Mouse (Mus musculus): ENCODE measurements around the gene Tet2. TPM values are rescaled to one million over a fixed set of nuclear protein-coding genes. Genes with fewer than 3 reads are reported as not detected.

Tet2 gene
- total and polyA plus RNA-seq, 2 experiments, result 8.2 to 12.1 TPM

DNA sequence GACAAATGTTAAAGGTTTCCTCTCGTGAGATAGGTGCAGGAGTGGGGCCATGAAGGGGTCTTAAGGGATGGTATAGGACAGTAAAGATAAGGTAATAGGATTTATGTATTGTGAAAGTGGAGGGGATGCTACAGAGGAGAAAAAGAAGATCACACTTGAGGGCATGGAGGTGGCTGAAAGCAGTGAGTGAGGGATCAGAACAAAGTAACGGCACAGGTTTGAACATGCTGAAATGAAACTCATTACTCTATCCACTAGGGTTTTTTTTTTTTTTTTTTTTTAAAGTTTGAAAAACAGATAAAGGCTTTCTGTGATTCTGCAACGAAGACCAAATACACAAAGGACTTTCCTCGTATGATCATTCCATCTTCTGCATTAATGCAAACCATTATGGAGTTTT, 116.9 kb downstream of the Tet2 start:
- no peak for TF ChIP-seq POLR2A (IDR thresholded peaks at IDR 0.05; ENCODE audit: extremely low read depth, insufficient read depth, low read length)
- no peak for TF ChIP-seq CTCF (IDR thresholded peaks at IDR 0.05; ENCODE audit: low read depth, low read length)
- Histone ChIP-seq H3K27ac (replicated peaks; ENCODE audit: insufficient read depth, low read depth, low read length) (no peak overlapping the region), H3K36me3 (ENCODE audit: control insufficient read depth, insufficient read depth, low read length) (no peaks in the 10 kb centered on the region), H3K9ac (ENCODE audit: low read depth, low read length) (no peak overlapping the region), H3K4me3 (ENCODE audit: insufficient read depth, low read depth, low read length) (no peak overlapping the region), H3K79me2 (ENCODE audit: control insufficient read depth, insufficient read depth, low read length) (no peaks in the 10 kb centered on the region), H3K4me1 (ENCODE audit: control insufficient read depth, insufficient read depth, low read length) (no peaks in the 10 kb centered on the region), H3K27me3 (ENCODE audit: control insufficient read depth, insufficient read depth, low read length) (no peaks in the 10 kb centered on the region)
- WGBS, result 84% methylated on average over 4 of the region's 4 CpGs
- no peak for DNase-seq (ENCODE audit: extremely low read depth, low read depth, low spot score)

DNA sequence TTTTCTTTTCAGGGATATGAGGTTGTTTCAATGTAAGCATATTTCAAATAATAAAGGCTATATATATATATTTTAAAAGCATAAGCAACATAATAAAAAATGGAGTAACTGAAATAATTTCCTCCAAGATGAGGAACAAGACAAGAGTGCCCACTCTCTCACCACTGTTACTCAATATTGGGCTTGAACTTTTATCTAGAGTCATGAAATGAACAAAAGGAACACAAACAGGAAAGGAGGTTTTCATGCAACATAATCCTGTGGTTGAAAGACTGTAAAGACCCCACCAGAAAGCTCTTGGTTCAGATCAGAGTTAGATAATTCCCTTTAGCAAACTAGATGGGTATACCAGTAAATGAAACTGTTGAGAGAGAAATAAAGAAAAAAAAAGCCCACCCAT, 121.9 kb downstream of the Tet2 start:
- no peaks in the 10 kb centered on the region for H3K36me3 ChIP-seq (ENCODE audit: control insufficient read depth, insufficient read depth, low read length)
- H3K4me3 ChIP-seq (ENCODE audit: insufficient read depth, low read depth, low read length), result no peak overlapping the region
- H3K9ac ChIP-seq (ENCODE audit: low read depth, low read length), result no peak overlapping the region
- no peaks in the 10 kb centered on the region for H3K79me2 ChIP-seq (ENCODE audit: control insufficient read depth, insufficient read depth, low read length)
- H3K27me3 ChIP-seq (ENCODE audit: control insufficient read depth, insufficient read depth, low read length), result no peaks in the 10 kb centered on the region
- no peak for DNase-seq (ENCODE audit: extremely low read depth, low read depth, low spot score)
- TF ChIP-seq POLR2A (IDR thresholded peaks at IDR 0.05; ENCODE audit: extremely low read depth, insufficient read depth, low read length) (no peak), CTCF (IDR thresholded peaks at IDR 0.05; ENCODE audit: low read depth, low read length) (no peak)
- no peaks in the 10 kb centered on the region for H3K4me1 ChIP-seq (ENCODE audit: control insufficient read depth, insufficient read depth, low read length)
- no peak overlapping the region for H3K27ac ChIP-seq (replicated peaks; ENCODE audit: insufficient read depth, low read depth, low read length)

DNA sequence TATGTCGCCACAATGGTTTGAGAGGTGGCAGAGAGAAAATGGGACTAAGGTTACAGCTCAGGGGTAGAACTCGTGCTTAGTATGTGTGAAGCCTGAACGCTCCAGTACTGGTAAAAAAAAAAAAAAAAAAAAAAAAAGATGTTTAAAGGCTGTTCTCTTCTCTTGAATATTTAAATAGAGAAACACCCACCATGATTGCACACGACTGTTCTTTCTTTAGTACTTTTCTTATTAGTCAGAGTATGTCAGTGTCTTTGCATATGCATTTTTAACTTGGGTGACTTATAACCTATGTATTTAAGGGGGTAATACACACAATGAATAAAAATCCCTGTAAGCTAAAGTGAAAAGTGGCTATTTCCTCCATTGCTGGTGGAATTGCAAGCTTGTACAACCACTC, 130.2 kb downstream of the Tet2 start:
- no peak overlapping the region for H3K9ac ChIP-seq (ENCODE audit: low read depth, low read length)
- no peaks in the 10 kb centered on the region for H3K4me1 ChIP-seq (ENCODE audit: control insufficient read depth, insufficient read depth, low read length)
- H3K4me3 ChIP-seq (ENCODE audit: insufficient read depth, low read depth, low read length), result no peak overlapping the region
- no peak overlapping the region for H3K27ac ChIP-seq (replicated peaks; ENCODE audit: insufficient read depth, low read depth, low read length)
- H3K36me3 ChIP-seq (ENCODE audit: control insufficient read depth, insufficient read depth, low read length), result no peaks in the 10 kb centered on the region
- no peak for TF ChIP-seq POLR2A (IDR thresholded peaks at IDR 0.05; ENCODE audit: extremely low read depth, insufficient read depth, low read length)
- no peaks in the 10 kb centered on the region for H3K27me3 ChIP-seq (ENCODE audit: control insufficient read depth, insufficient read depth, low read length)
- no peak for DNase-seq (ENCODE audit: extremely low read depth, low read depth, low spot score)
- WGBS, result 80% methylated on average over 4 of the region's 4 CpGs
- H3K79me2 ChIP-seq (ENCODE audit: control insufficient read depth, insufficient read depth, low read length), result no peaks in the 10 kb centered on the region

Other genes starting within 250 kb of the Tet2 start
- gene Ppa2, start 235.0 kb downstream of the Tet2 start, total RNA-seq (2014; rRNA removed), result 55.0 and 58.8 TPM in 2 replicates
- gene Ppa2, start 235.0 kb downstream of the Tet2 start, polyA plus RNA-seq (2012; rRNA removed), result 70.1 and 74.1 TPM in 2 replicates

Data from liver, adult 2 months (tissue).